Comparison of ENCODE assay signal across 25 mouse cellular contexts in genomic region chr6:38834727-38835126, GRCm38 (mm10). TPM values are rescaled to one million over a fixed set of nuclear protein-coding genes. Genes with fewer than 3 reads are reported as not detected.
DNase-seq lines count a peak whose midpoint lies in the region; ATAC-seq and TF ChIP-seq lines count a peak whose summit lies in the region.
"Had no signal": no experiment of that assay in that cellular context is flagged by ENCODE, and none has a peak within 500 bp of the region (broad histone marks: within the 10 kb centered on the region; RNA-seq: fewer than 3 reads in every experiment).

No protein-coding gene starts in this region.

- peak; percentile 40; the same call in 1 of the 2 replicates for ATAC-seq in lung, postnatal 0 days
- peak; percentile 56 for ATAC-seq in liver, embryonic 12.5 days
- peak; percentile 62 for ATAC-seq in megakaryocyte-erythroid progenitor cell, adult 5-6 weeks (replicated peaks; ENCODE audit: low FRiP score, low TSS enrichment, poor library complexity, severe bottlenecking)
- ATAC-seq: CD4-positive, CD25-positive, alpha-beta regulatory T cell, adult 4 months; forebrain, embryonic 15.5 days had no signal

- no peak overlapping the region for H3K9ac ChIP-seq in lung, postnatal 0 days (replicated peaks; ENCODE audit: low read depth)
- H3K9ac ChIP-seq in liver, embryonic 12.5 days = peak overlapping the region; percentile 53
- H3K9ac ChIP-seq: forebrain, embryonic 15.5 days; heart, embryonic 15.5 days; hindbrain, embryonic 14.5 days; intestine, embryonic 15.5 days; stomach, embryonic 15.5 days had no signal

- no peaks in the 10 kb centered on the region for H3K36me3 ChIP-seq in lung, postnatal 0 days (ENCODE audit: insufficient read depth, low read length)
- peaks cover 60% of the 10 kb centered on the region for H3K36me3 ChIP-seq in liver, embryonic 12.5 days
- H3K36me3 ChIP-seq: forebrain, embryonic 15.5 days; heart, embryonic 15.5 days; intestine, embryonic 15.5 days; stomach, embryonic 15.5 days had no signal

- H3K4me3 ChIP-seq in lung, postnatal 0 days (ENCODE audit: low read depth, low read length) = no peak overlapping the region
- 0 out of 2 replicates have a peak overlapping the region, but pooled peaks have one; percentile 20 for H3K4me3 ChIP-seq in liver, embryonic 12.5 days
- H3K4me3 ChIP-seq: forebrain, embryonic 15.5 days; heart, embryonic 15.5 days; intestine, embryonic 15.5 days; stomach, embryonic 15.5 days had no signal

- peak; percentile 22 for DNase-seq in lung, postnatal 0 days (ENCODE audit: low spot score)
- DNase-seq in lung, postnatal 36 days = no peak
- peak; percentile 16 for DNase-seq in c-Kit-positive CD71-negative TER-119-negative erythroid progenitor cells, embryonic 14.5 days (ENCODE audit: low read depth)
- no peak for DNase-seq in lung, postnatal 25 days (ENCODE audit: low spot score)
- DNase-seq in left cerebral cortex, adult 9 months (ENCODE audit: low spot score in 2 of 2) = no peak
- no peak for DNase-seq in adrenal gland, postnatal 36 days
- DNase-seq: adrenal gland, postnatal 25 days; cerebellum, adult 2 months; cerebellum, postnatal 36 days; kidney, adult 9 months; kidney, postnatal 36 days; left cerebral cortex, postnatal 4 days; lung, postnatal 4 days; midbrain, embryonic 14.5 days; right cerebral cortex, postnatal 25 days; thymus, adult 2 months had no signal

- WGBS in lung, postnatal 0 days = 63% methylated on average over 2 of the region's 2 CpGs
- WGBS in liver, embryonic 12.5 days (ENCODE audit: insufficient replicate concordance) = 26% methylated on average over 2 of the region's 2 CpGs

- no peaks in the 10 kb centered on the region for H3K9me3 ChIP-seq in lung, postnatal 0 days (ENCODE audit: low read length)
- no peaks in the 10 kb centered on the region for H3K9me3 ChIP-seq in liver, embryonic 12.5 days (replicated peaks)
- H3K9me3 ChIP-seq: forebrain, embryonic 15.5 days; heart, embryonic 15.5 days; intestine, embryonic 15.5 days; stomach, embryonic 15.5 days had no signal

- peak overlapping the region; percentile 39; the same call in 1 of the 2 replicates for H3K27ac ChIP-seq in lung, postnatal 0 days (ENCODE audit: low read length)
- H3K27ac ChIP-seq in liver, embryonic 12.5 days = peak overlapping the region; percentile 89
- H3K27ac ChIP-seq: forebrain, embryonic 15.5 days; hindbrain, embryonic 14.5 days; intestine, embryonic 15.5 days; stomach, embryonic 15.5 days had no signal

- no peak overlapping the region for H3K4me2 ChIP-seq in lung, postnatal 0 days (replicated peaks; ENCODE audit: low read depth, low read length)
- H3K4me2 ChIP-seq in liver, embryonic 12.5 days = peak overlapping the region; percentile 58
- H3K4me2 ChIP-seq: forebrain, embryonic 15.5 days; heart, embryonic 15.5 days; hindbrain, embryonic 14.5 days; intestine, embryonic 15.5 days; stomach, embryonic 15.5 days had no signal

- no peak for TF ChIP-seq CTCF in lung, postnatal 0 days (IDR thresholded peaks at IDR 0.05)

- H3K4me1 ChIP-seq in lung, postnatal 0 days (ENCODE audit: insufficient read depth, low read depth, low read length) = no peaks in the 10 kb centered on the region
- peaks cover 96% of the 10 kb centered on the region for H3K4me1 ChIP-seq in liver, embryonic 12.5 days
- H3K4me1 ChIP-seq: stomach, embryonic 15.5 days had no signal

- no peaks in the 10 kb centered on the region for H3K27me3 ChIP-seq in lung, postnatal 0 days (replicated peaks; ENCODE audit: insufficient read depth, low read length)
- H3K27me3 ChIP-seq in liver, embryonic 12.5 days (replicated peaks) = no peaks in the 10 kb centered on the region
- H3K27me3 ChIP-seq: forebrain, embryonic 15.5 days; heart, embryonic 15.5 days; intestine, embryonic 15.5 days; stomach, embryonic 15.5 days had no signal

- no peak for TF ChIP-seq EP300 in lung, postnatal 0 days (IDR thresholded peaks at IDR 0.05)

RNA-seq across cellular contexts. Expression of gene Tbxas1, which starts 40.5 kb away (rescaled TPM):
- 5.3 and 5.5 TPM in 2 replicates for polyA plus RNA-seq in lung, postnatal 0 days (2015; fragmentation: Nextera tagmentation; extraction: Ambion mirVana)
- polyA plus RNA-seq in liver, embryonic 12.5 days (2016; fragmentation: Nextera tagmentation; extraction: Ambion mirVana) = 11.3 and 12.9 TPM in 2 replicates
- 1.6 and 6.4 TPM in 2 replicates for total RNA-seq in megakaryocyte-erythroid progenitor cell, adult 5-6 weeks (2014; fragmentation: Nextera tagmentation)
- 2.5 and 8.8 TPM in 2 replicates for total RNA-seq in megakaryocyte-erythroid progenitor cell, adult 5-6 weeks (2017)
- total RNA-seq in adrenal gland, postnatal 36 days (2021) = 1 to 10 TPM; 5.6 to 9.5 TPM
- total RNA-seq: ES-E14 had no signal

RNA-seq across cellular contexts. Expression of gene Hipk2, which starts 41.2 kb away (rescaled TPM):
- 18.4 and 23.0 TPM in 2 replicates for polyA plus RNA-seq in lung, postnatal 0 days (2015; fragmentation: Nextera tagmentation; extraction: Ambion mirVana)
- polyA plus RNA-seq in liver, embryonic 12.5 days (2016; fragmentation: Nextera tagmentation; extraction: Ambion mirVana) = 26.8 and 28.9 TPM in 2 replicates
- 24.3 and 27.9 TPM in 2 replicates for total RNA-seq in megakaryocyte-erythroid progenitor cell, adult 5-6 weeks (2014; fragmentation: Nextera tagmentation)
- total RNA-seq in megakaryocyte-erythroid progenitor cell, adult 5-6 weeks (2017) = 5.1 and 9.2 TPM in 2 replicates
- total RNA-seq in adrenal gland, postnatal 36 days (2021) = 100 to 1,000 TPM; 126 to 136 TPM

Comparison
In these comparisons a context has a peak if more than half of its experiments do, and no peak if none do; other contexts are left out.
1. DNase-seq: peak in lung, postnatal 0 days (single experiment) and c-Kit-positive CD71-negative TER-119-negative erythroid progenitor cells, embryonic 14.5 days (single experiment); none in lung, postnatal 36 days (single experiment), lung, postnatal 25 days (single experiment), left cerebral cortex, adult 9 months (0 of 2) and adrenal gland, postnatal 36 days (0 of 2).
2. RNA of gene Hipk2, which starts 41.2 kb away (total RNA-seq): 126 to 136 TPM in adrenal gland, postnatal 36 days; 5.1 to 27.9 TPM in megakaryocyte-erythroid progenitor cell, adult 5-6 weeks; every median in the first group is over 4 times any median in the second.
3. Peak in every context shown above with its lines, with median percentiles within 50 percentile points of each other: ATAC-seq.